Mouse (Mus musculus) testis, adult 2 months (tissue): ENCODE results near the gene Cdc42ep1.

Source experiments
- CTCF ChIP-seq: fragments of 200-500 bp; IDR thresholded peaks from 2 replicates; pipeline ENCODE4 v1.5.1; 2012; ENCODE audit warnings: low read depth, mild to moderate bottlenecking, inconsistent platforms, low read length, moderate library complexity; ENCODE audit not compliant: control insufficient read depth, insufficient read depth, insufficient replicate concordance
- POLR2A ChIP-seq: fragments of 200-500 bp; IDR thresholded peaks from 2 replicates; pipeline ENCODE4 v1.6.1; 2012; ENCODE audit warnings: low read depth, mild to moderate bottlenecking, inconsistent platforms, low read length, moderate library complexity; ENCODE audit not compliant: control insufficient read depth

DNA sequence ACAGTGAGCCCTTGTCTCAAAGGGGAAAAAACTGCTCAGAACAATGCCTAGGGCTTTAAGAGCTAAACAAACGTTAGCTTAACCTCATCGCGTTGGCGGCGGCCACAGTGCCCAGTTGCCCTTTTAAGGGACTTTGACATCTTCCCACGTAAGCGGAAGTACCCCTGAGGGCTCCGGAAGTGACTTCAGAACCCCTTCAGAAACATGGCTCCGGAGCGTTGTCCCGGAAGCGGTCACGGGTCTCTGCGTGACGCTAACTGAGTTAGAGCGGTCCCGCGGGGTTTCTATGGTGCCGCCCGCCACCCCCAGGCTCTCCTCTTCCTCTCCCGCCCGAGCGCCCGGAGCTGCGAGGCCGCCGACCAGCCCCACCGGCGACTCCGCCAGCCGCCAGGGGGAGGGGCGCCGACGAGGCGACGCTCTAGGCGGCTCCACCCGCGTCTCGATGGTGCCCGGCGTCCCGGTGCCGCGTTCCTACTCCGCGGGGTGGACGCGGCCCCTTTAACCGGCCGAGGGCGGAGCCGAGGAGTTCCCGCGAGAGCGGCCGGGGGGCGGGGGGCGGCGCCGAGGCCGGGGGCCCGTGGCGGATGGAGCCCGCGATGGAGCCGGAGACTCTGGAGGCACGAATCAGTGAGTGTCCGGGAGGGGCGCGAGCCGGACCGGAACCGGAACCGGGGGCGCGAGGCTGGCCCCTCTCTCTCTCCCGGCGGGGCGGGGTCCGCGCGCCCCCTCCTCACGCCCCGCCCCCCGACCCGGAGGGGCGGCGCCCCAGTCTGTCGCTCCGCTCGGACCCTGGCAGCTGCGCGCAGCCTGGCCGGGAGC, 34.8 kb downstream of the Cdc42ep1 start, which contains the start of gene Gga1:
- TF ChIP-seq CTCF (no peak), POLR2A (peak; percentile 62; the same call in 1 of the 2 replicates)
